Mouse (Mus musculus): ENCODE results near the gene Snx5.

The Snx5 gene

GRCm38 (mm10) chr2:144270507-144271420, at the start of gene Snx5, which contains the start of gene Mgme1:
Snx5 (minus strand) TSS chr2:144270906.
Mgme1 (plus strand) TSS chr2:144270663.
- DNase-seq (ENCODE audit: low spot score) = peak; percentile 96

GRCm38 (mm10) chr2:144311372-144311771, 40.7 kb upstream of the Snx5 start:
- no peak for DNase-seq (ENCODE audit: low spot score)

DNA sequence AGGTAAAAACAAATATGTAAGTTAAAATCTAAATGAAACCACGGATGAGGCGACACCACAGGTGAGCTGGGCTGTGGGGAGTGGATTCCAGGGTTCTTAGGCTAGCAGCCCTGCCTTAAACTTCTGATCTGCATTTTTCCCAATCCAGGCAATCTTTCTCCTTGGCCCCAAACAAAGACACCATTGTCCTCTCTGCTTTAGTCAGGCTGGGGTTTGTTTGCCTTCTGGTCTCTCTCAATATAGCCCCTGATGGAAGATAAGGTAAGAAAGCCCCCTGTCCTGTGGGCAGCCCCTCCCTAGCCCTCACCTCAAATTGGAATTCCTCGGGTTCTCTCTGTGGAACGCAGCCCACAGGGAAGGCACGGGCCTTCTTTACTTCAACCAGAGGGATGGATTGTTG, 39.6 kb upstream of the Snx5 start:
- DNase-seq (ENCODE audit: low spot score) = no peak

DNA sequence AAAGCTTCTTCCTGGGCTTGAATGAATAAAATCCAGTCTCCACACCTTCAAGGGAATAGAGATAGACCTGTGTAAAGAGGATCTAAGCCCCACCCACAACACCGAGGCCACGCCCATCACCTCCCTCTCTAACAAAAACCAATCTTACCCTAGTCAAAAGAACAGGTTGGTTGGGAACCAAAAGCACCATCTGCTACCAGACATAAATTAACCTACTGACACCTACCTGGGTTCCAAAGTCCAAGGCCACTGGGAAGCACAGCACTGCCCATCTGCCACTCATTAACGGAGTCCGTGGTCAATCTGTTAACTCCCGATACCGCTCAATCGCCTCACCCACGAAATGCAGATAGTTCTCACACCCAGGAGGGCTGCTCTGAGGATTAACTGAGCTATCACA, 37.9 kb upstream of the Snx5 start:
- no peak for DNase-seq (ENCODE audit: low spot score)

- no peak for DNase-seq (ENCODE audit: low spot score)
Measured at GRCm38 (mm10) chr2:144305721-144306294, 35.1 kb upstream of the Snx5 start.

DNA sequence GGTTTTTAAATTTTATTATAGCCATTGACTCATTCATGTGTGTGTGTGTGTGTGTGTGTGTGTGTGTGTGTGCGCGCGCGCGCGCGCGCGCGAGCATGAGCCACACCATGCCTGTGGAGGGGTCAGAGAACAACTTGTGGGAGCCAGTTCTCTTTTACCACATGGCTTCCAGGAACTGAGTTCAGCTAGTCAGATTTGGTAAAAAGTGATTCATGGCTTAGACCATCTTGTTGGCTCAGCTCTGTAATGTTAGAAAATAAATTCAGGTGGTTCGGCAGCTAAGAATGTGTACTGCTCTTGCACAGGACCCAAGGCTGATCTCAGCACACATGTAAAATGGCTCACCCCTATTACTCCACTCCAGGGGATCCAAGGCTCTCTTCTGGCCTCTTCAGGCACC, 30.4 kb upstream of the Snx5 start:
- DNase-seq (ENCODE audit: low spot score) = no peak

DNA sequence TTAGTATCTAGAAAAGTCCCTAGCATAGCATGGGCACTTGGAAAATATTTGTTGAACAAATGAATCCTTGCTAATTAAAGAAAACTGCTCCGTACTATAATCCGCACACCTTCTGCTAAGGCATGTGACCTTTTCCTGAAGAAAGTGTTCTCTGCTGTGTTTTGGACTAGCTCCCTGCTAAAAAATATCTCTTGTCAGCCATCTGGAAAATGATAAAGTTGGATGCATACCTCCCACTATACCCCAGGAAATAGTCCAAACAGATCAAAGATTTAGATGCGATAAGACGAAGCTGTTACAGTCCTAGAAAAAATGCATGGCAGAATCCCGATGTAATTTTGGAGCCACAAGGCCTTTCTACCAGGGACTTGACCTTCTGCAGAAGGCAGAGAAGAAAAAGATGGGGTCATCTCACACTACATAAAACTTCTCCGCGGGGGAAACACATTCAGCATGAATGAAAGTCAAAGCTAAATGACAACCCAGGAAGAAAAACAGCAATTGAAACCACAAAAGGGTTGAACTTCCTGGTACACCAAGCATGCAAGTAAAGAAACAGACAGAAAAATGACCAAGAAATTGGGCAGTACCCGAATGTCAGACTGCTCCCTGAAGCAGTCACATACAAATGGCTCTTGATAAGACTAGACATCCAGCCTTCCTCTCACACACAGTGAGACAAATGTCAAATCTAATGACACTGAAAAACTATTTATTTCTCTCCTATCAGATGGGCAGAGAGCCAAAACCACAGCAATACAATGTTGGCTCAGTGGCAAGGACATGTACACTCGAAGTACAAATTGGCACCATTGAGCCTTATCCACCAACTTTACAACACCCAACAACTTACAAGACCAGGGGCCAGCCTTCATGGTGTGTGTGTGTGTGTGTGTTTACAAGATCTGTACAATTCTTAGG, 29.3 kb upstream of the Snx5 start:
- peak; percentile 61 for DNase-seq (ENCODE audit: low spot score)

- DNase-seq (ENCODE audit: low spot score) = no peak
Measured at GRCm38 (mm10) chr2:144295145-144295735, 24.5 kb upstream of the Snx5 start.

DNA sequence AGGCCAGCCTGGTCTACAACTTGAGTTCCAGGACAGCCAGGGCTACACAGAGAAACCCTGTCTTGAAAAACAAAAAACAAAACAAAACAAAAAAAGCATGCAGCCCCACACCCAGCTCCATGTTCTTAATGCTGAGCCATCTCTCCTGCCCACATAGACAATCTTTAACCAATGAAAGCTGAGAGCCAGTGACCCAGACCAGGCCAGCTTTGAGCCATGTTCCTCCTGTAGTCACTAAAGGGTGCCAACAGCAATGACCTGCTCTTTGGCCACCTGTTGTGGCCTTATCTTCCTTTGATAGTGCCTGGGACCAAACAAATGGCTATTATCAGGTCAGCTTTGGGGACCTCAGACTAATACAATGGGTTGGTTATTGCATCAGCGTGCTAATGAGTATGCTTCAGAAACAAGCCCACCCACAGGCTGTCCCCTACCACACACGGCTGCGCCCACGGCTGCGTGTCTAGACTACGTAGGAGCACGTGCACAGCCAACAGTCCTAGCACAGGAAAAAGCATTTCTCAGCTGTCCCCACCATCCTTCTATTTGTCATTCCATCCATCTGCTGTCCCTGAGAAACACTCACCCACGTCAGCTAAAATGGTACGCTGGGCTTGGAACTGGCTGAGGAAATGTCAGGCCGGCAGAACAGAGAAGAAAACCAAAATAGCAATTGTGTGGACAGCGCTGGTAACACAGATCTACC, 21.0 kb upstream of the Snx5 start:
- DNase-seq (ENCODE audit: low spot score) = no peak

DNA sequence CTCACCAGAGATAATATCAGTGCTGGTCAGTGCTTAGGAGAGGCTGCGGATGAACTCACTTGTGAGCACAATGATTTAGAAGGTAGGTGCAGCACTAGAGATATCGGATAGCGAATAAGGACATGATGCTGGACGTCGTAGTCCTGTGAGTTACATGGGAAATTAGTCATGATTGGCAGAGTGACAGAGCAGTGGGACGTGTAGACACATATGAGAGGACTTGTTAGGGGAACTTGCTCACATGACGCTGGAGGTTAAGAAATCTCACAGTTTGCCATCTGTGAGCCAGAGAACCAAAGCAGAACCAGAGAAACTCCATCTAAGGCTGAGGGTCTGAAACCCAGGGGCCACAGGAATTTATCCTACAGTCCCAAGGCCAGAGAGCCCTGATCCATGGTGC, 19.6 kb upstream of the Snx5 start:
- DNase-seq (ENCODE audit: low spot score) = no peak

DNA sequence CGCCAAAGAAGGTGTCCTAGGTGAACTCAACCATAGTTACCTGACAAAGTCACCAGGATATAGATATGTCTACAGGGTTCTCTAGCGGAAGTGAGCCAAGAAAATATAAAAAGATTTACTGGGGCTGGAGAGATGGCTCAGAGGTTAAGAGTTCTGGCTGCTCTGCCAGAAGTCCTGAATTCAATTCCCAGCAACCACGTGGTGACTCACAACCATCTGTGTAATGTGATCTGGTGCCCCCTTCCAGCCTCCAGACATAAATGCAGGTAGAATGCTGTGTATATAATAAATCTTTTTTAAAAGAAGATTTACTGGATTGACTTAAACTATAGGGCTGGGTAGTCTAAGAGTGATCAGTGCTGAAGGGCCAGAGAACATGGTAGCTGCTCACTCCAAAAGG, 10.7 kb upstream of the Snx5 start:
- DNase-seq (ENCODE audit: low spot score) = no peak

DNA sequence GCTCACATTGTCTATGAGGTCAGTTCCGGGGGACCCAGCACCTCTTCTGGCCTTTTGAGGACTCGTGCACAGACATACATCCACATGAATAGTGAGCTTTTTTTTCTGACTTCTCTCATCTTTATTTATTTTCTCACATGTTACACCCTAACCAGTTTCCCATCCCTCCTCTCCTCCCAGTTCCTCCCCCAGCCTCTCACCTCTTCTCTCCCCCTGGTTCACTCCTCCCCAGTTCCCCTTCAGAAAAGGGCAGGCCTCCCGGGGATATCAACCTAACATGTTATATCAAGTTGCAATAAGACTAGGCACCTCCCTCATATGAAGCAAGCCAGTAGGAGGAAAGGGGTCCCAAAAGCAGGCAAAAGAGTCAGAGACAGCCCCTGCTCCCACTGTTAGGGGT, 9.9 kb upstream of the Snx5 start:
- no peak for DNase-seq (ENCODE audit: low spot score)

GRCm38 (mm10) chr2:144279742-144280141, 9.0 kb upstream of the Snx5 start:
- DNase-seq (ENCODE audit: low spot score) = peak; percentile 86

GRCm38 (mm10) chr2:144276885-144277284, 6.2 kb upstream of the Snx5 start:
- DNase-seq (ENCODE audit: low spot score) = no peak

DNA sequence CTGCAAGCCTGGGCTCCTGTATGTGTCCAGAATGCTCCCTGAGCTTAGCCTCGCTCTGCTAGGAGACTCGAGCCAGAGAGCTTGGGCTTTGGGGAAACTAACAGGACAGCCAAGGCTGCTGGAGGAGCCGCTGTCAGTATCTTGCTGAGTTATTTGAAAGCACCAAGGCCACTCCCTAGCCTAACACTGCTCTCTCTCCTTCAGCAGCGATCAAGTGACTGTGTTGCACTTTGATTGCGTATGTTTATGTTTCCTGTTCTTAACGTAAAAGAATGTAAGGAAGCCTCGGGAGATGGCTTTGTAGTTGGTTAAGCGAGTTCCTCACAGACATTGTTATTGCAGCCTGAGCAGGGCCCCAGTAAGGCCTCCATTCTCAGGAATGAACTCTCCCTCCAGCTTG, 4.0 kb upstream of the Snx5 start:
- DNase-seq (ENCODE audit: low spot score) = no peak

- no peak for DNase-seq (ENCODE audit: low spot score)
Measured at GRCm38 (mm10) chr2:144272088-144272487, 1.4 kb upstream of the Snx5 start.

- DNase-seq (ENCODE audit: low spot score) = peak; percentile 42
Measured at GRCm38 (mm10) chr2:144269679-144270475, 829 bp downstream of the Snx5 start.

DNA sequence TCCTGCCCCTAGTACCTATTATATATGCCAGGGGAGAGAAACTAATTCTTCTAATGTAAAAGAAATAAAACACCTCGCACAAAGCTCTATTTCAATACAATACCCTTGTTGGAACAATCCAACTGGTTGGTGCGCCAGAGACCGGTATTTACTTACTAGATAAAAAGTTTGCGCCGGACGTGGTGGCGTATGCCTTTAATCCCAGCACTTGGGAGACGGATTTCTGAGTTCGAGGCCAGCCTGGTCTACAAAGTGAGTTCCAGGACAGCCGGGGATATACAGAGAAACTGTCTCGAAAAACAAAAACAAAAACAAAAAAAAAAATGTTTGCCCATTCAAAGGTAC, 1.4 kb downstream of the Snx5 start:
- DNase-seq (ENCODE audit: low spot score) = no peak

DNA sequence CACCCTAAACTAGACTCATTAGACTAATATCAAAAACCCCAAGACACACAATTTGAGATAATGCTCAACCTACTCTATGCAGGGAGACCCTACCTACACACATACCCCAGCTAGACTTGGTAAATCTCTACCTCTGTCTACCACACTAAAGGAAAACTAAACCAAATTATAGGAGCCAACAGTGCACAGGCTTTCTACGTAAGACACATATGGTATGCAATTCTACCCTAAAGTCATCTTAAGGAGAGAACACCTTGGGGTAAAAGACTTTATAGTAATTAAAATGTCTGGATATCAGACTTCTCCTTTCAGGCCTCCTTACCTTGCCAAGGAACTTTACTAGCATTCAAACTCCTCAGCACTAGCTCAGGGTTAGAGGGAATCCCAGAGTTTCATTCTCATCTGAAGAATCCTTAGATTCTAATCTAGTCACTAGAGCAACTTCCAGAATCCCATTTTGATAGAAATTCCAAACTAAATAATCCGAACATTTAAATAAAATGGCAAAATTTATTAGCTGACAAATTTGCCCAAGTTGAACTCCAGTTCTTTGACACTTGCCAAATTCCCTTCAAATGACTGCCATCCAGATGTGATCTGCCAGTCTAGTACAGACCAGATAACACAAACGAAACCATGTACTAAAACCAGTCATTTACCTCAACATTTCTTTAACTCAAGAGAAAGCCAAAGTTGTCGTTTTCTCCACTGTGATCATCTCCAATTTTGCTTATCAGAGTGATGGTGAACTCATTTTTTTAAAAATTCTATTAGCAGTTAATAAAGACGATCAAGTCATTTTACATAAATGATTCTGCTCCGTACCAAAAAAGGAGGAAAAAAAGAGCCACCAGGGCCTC, 2.0 kb downstream of the Snx5 start:
- no peak for DNase-seq (ENCODE audit: low spot score)

DNA sequence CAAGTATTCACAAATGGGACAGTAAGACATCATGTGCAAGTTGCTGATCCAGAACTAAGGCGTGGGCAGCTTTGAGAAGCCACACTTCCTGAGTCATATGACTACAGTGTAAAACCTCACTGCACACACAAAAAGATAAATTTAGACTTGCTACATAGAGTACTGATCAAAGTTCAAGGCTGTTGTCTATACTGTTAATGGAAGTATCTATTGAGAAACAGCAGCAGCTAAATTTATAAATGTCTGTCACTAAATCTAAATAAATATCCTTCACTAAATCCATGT, 3.0 kb downstream of the Snx5 start:
- DNase-seq (ENCODE audit: low spot score) = no peak
